Mouse (Mus musculus) CH12.LX (cell line): ENCODE measurements at regions not wholly inside any gene's neighbourhood (a gene's known extent, or its start where the extent isn't known, plus 50 kb on each side); places are given as distances from the start of the nearest gene placed in this dataset.

Source experiments
- CTCF ChIP-seq, 2 experiments: IDR thresholded peaks in 1 of 2; conservative IDR thresholded peaks in 1 of 2; 2 replicates each; pipeline ENCODE4 v1.5.1; 2011 to 2012; ENCODE audit warnings: low read depth in 2 of 2, low read length in 2 of 2, improper control_type of control experiment in 1 of 2, inconsistent platforms in 1 of 2, mild to moderate bottlenecking in 1 of 2, moderate library complexity in 1 of 2
- GABPA ChIP-seq: IDR thresholded peaks from 2 replicates; pipeline ENCODE4 v1.6.1; 2012; ENCODE audit warnings: low read depth, low read length, improper control_type of control experiment, inconsistent platforms; ENCODE audit not compliant: insufficient replicate concordance
- SIN3A ChIP-seq: IDR thresholded peaks from 2 replicates; pipeline ENCODE4 v1.6.1; 2012; ENCODE audit warnings: low read length, improper control_type of control experiment, inconsistent platforms

- no peak for TF ChIP-seq GABPA
- TF ChIP-seq CTCF (conservative IDR thresholded peaks at IDR 0.05 in 1 of 2, IDR thresholded peaks at IDR 0.05 in 1 of 2; ENCODE audit: low read depth in 2 of 2, low read length in 2 of 2), result no peak
- TF ChIP-seq SIN3A, result no peak
These were observed 131.1 kb upstream of the Tab2 start for GRCm38 (mm10) chr10:8087106-8087505.
